Mouse (Mus musculus) limb, embryonic 15.5 days (tissue): ENCODE measurements around the gene Uts2. TPM values are rescaled to one million over a fixed set of nuclear protein-coding genes. Genes with fewer than 3 reads are reported as not detected.

Experiments
- ATAC-seq: fragments of 200-750 bp; cut with Nextera tagmentation; 2 replicates; pipeline ENCODE4 v1.8.0; 2017; ENCODE audit warnings: low read depth, moderate TSS enrichment; ENCODE audit not compliant: insufficient number of reproducible peaks, low FRiP score, low TSS enrichment
- H3K27ac ChIP-seq: fragments of 300-500 bp; sonication (generic); 2 replicates; pipeline ENCODE4 v1.5.1; 2015; ENCODE audit warnings: moderate library complexity, mild to moderate bottlenecking, inconsistent platforms
- H3K27me3 ChIP-seq: fragments of 300-500 bp; sonication (generic); 2 replicates; pipeline ENCODE4 v1.6.1; 2015; ENCODE audit warnings: inconsistent platforms
- H3K36me3 ChIP-seq: fragments of 300-500 bp; sonication (generic); 2 replicates; pipeline ENCODE4 v1.6.1; 2015; ENCODE audit warnings: inconsistent platforms
- H3K4me1 ChIP-seq: fragments of 300-500 bp; sonication (generic); 2 replicates; pipeline ENCODE4 v1.6.1; 2015; ENCODE audit warnings: inconsistent platforms
- H3K4me2 ChIP-seq: fragments of 300-500 bp; sonication (generic); 2 replicates; pipeline ENCODE4 v1.6.1; 2015; ENCODE audit warnings: mild to moderate bottlenecking, inconsistent platforms
- H3K4me3 ChIP-seq: fragments of 300-500 bp; sonication (generic); 2 replicates; pipeline ENCODE4 v1.5.1; 2015; ENCODE audit warnings: mild to moderate bottlenecking, inconsistent platforms
- H3K9ac ChIP-seq: fragments of 300-500 bp; sonication (generic); 2 replicates; pipeline ENCODE4 v1.6.1; 2015; ENCODE audit warnings: inconsistent platforms
- H3K9me3 ChIP-seq: fragments of 300-500 bp; sonication (generic); 2 replicates; pipeline ENCODE4 v1.6.1; 2016; ENCODE audit warnings: inconsistent platforms
- WGBS: fragments of 180-500 bp; shearing (Covaris S2); methylation state at CpG from one replicate; pipeline ENCODE4 v1.1.7; 2015; 5-methylcytosine and 5-hydroxymethylcytosine counted together
- polyA plus RNA-seq: library from polyadenylated mRNA; unstranded; fragments of >200 nt; fragmentation: Nextera tagmentation; extraction: Ambion mirVana; gene quantifications from 2 replicates; pipeline ENCODE4 v1.2.1, GENCODE M21; 2015

Uts2 gene
- polyA plus RNA-seq, 1 experiment from 2014 or later: not detected

GRCm38 (mm10) chr4:151024152-151024551 is 27.3 kb downstream of the Uts2 start:
- Histone ChIP-seq H3K4me2 (no peak overlapping the region), H3K9me3 (no peaks in the 10 kb centered on the region), H3K9ac (no peak overlapping the region), H3K4me1 (no peaks in the 10 kb centered on the region), H3K27me3 (no peaks in the 10 kb centered on the region), H3K4me3 (no peak overlapping the region), H3K27ac (no peak overlapping the region), H3K36me3 (peaks cover 21% of the 10 kb centered on the region; the same call in 1 of the 2 replicates)
- WGBS: 87% methylated on average over 9 of the region's 9 CpGs
- ATAC-seq: no peak

GRCm38 (mm10) chr4:151027001-151027400 is 30.1 kb downstream of the Uts2 start:
- H3K9ac ChIP-seq: no peak overlapping the region
- peaks cover 11% of the 10 kb centered on the region; the same call in 1 of the 2 replicates for H3K36me3 ChIP-seq
- no peak overlapping the region for H3K27ac ChIP-seq
- ATAC-seq: no peak
- no peak overlapping the region for H3K4me3 ChIP-seq
- H3K4me2 ChIP-seq: no peak overlapping the region
- no peaks in the 10 kb centered on the region for H3K27me3 ChIP-seq
- 46% methylated on average over 6 of the region's 6 CpGs for WGBS
- H3K9me3 ChIP-seq: no peaks in the 10 kb centered on the region
- H3K4me1 ChIP-seq: no peaks in the 10 kb centered on the region

- Histone ChIP-seq H3K4me1 (no peaks in the 10 kb centered on the region), H3K27me3 (no peaks in the 10 kb centered on the region), H3K4me2 (no peak overlapping the region), H3K36me3 (no peaks in the 10 kb centered on the region), H3K27ac (no peak overlapping the region), H3K9me3 (no peaks in the 10 kb centered on the region), H3K4me3 (no peak overlapping the region), H3K9ac (no peak overlapping the region)
- ATAC-seq: no peak
- 90% methylated on average over 7 of the region's 7 CpGs for WGBS
Observed at GRCm38 (mm10) chr4:151036521-151036920, 39.6 kb downstream of the Uts2 start.

- WGBS: 88% methylated on average over 11 of the region's 11 CpGs
- ATAC-seq: no peak
- H3K4me3 ChIP-seq: no peak overlapping the region
- H3K27me3 ChIP-seq: no peaks in the 10 kb centered on the region
- H3K9me3 ChIP-seq: no peaks in the 10 kb centered on the region
- H3K9ac ChIP-seq: no peak overlapping the region
- H3K27ac ChIP-seq: no peak overlapping the region
- H3K4me1 ChIP-seq: no peaks in the 10 kb centered on the region
- no peaks in the 10 kb centered on the region for H3K36me3 ChIP-seq
- H3K4me2 ChIP-seq: no peak overlapping the region
Observed at GRCm38 (mm10) chr4:151037800-151038199, 40.9 kb downstream of the Uts2 start.

- peaks cover 1% of the 10 kb centered on the region for H3K36me3 ChIP-seq
- H3K9me3 ChIP-seq: no peaks in the 10 kb centered on the region
- peaks cover 17% of the 10 kb centered on the region for H3K4me1 ChIP-seq
- no peak overlapping the region for H3K9ac ChIP-seq
- no peak overlapping the region for H3K4me3 ChIP-seq
- H3K27ac ChIP-seq: no peak overlapping the region
- H3K27me3 ChIP-seq: no peaks in the 10 kb centered on the region
- no peak overlapping the region for H3K4me2 ChIP-seq
- no peak for ATAC-seq
- WGBS: 72% methylated on average over 5 of the region's 5 CpGs
Observed at GRCm38 (mm10) chr4:151041506-151041905, 44.6 kb downstream of the Uts2 start.

- H3K27me3 ChIP-seq: no peaks in the 10 kb centered on the region
- no peaks in the 10 kb centered on the region for H3K9me3 ChIP-seq
- H3K9ac ChIP-seq: peak overlapping the region; percentile 58; the same call in 1 of the 2 replicates
- WGBS: 37% methylated on average over 5 of the region's 5 CpGs
- no peak for ATAC-seq
- H3K36me3 ChIP-seq: peaks cover 15% of the 10 kb centered on the region
- no peak overlapping the region for H3K27ac ChIP-seq
- H3K4me1 ChIP-seq: peaks cover 17% of the 10 kb centered on the region
- peak overlapping the region; percentile 98 for H3K4me2 ChIP-seq
- peak overlapping the region; percentile 66 for H3K4me3 ChIP-seq
Observed at GRCm38 (mm10) chr4:151043281-151043680, 46.4 kb downstream of the Uts2 start.

- H3K9ac ChIP-seq: peak within 1 kb of the TSS; percentile 58
- under 1% methylated on average over 78 of the region's 79 CpGs for WGBS
- H3K4me2 ChIP-seq: peak within 1 kb of the TSS; percentile 98
- H3K4me3 ChIP-seq: peak within 1 kb of the TSS; percentile 66
- no peaks in the 10 kb centered on the region for H3K27me3 ChIP-seq
- H3K36me3 ChIP-seq: peaks cover 23% of the 10 kb centered on the region
- ATAC-seq: peak; percentile 96
- peak within 1 kb of the TSS; percentile 63 for H3K27ac ChIP-seq
- peaks cover 17% of the 10 kb centered on the region for H3K4me1 ChIP-seq
- no peaks in the 10 kb centered on the region for H3K9me3 ChIP-seq
Observed at GRCm38 (mm10) chr4:151044037-151044943, 47.4 kb downstream of the Uts2 start, which contains the start of gene Per3. Gene Per3, minus strand, starts transcription at chr4:151044665.

- H3K27me3 ChIP-seq: no peaks in the 10 kb centered on the region
- H3K9ac ChIP-seq: 0 out of 2 replicates have a peak overlapping the region, but pooled peaks have one; percentile 26
- 4% methylated on average over 21 of the region's 21 CpGs for WGBS
- H3K4me3 ChIP-seq: peak overlapping the region; percentile 66
- H3K4me2 ChIP-seq: peak overlapping the region; percentile 98
- H3K27ac ChIP-seq: peak overlapping the region; percentile 38; the same call in 1 of the 2 replicates
- ATAC-seq: no peak
- H3K4me1 ChIP-seq: peaks cover 17% of the 10 kb centered on the region
- no peaks in the 10 kb centered on the region for H3K9me3 ChIP-seq
- peaks cover 30% of the 10 kb centered on the region for H3K36me3 ChIP-seq
Observed at GRCm38 (mm10) chr4:151044944-151045570, 48.2 kb downstream of the Uts2 start.

GRCm38 (mm10) chr4:151046524-151046923 is 49.6 kb downstream of the Uts2 start:
- Histone ChIP-seq H3K4me2 (no peak overlapping the region), H3K4me1 (peaks cover 17% of the 10 kb centered on the region), H3K9ac (no peak overlapping the region), H3K36me3 (peaks cover 41% of the 10 kb centered on the region), H3K9me3 (no peaks in the 10 kb centered on the region), H3K27me3 (no peaks in the 10 kb centered on the region), H3K4me3 (no peak overlapping the region), H3K27ac (no peak overlapping the region)
- no peak for ATAC-seq
- WGBS: 89% methylated on average over 3 of the region's 3 CpGs

- Histone ChIP-seq H3K27me3 (no peaks in the 10 kb centered on the region), H3K9ac (no peak overlapping the region), H3K4me3 (no peak overlapping the region), H3K4me1 (peaks cover 1% of the 10 kb centered on the region; the same call in 1 of the 2 replicates), H3K36me3 (peaks cover 60% of the 10 kb centered on the region), H3K4me2 (no peak overlapping the region), H3K27ac (no peak overlapping the region), H3K9me3 (no peaks in the 10 kb centered on the region)
- ATAC-seq: no peak
- WGBS: 85% methylated on average over 1 of the region's 1 CpGs
Observed at GRCm38 (mm10) chr4:151051162-151051561, 54.3 kb downstream of the Uts2 start.
